ENCODE assay signal across 9 mouse cellular contexts in genomic region chr8:71741226-71741625, GRCm38 (mm10). TPM values are rescaled to one million over a fixed set of nuclear protein-coding genes. Genes with fewer than 3 reads are reported as not detected.
DNase-seq lines count a peak whose midpoint lies in the region; ATAC-seq lines count a peak whose summit lies in the region.
"Had no signal": no experiment of that assay in that cellular context is flagged by ENCODE, and none has a peak within 500 bp of the region (broad histone marks: within the 10 kb centered on the region; RNA-seq: fewer than 3 reads in every experiment).

No protein-coding gene starts in this region.

- WGBS in kidney, embryonic 16.5 days: 30% methylated on average over 3 of the region's 3 CpGs
- 23% methylated on average over 3 of the region's 3 CpGs for WGBS in forebrain, embryonic 12.5 days
- WGBS in limb, embryonic 10.5 days: 40% methylated on average over 3 of the region's 3 CpGs
- WGBS in neural tube, embryonic 14.5 days: 31% methylated on average over 3 of the region's 3 CpGs

- H3K9me3 ChIP-seq in kidney, embryonic 16.5 days (ENCODE audit: low read length): no peaks in the 10 kb centered on the region
- no peaks in the 10 kb centered on the region for H3K9me3 ChIP-seq in forebrain, embryonic 12.5 days
- H3K9me3 ChIP-seq in limb, embryonic 10.5 days (replicated peaks): no peaks in the 10 kb centered on the region
- no peaks in the 10 kb centered on the region for H3K9me3 ChIP-seq in neural tube, embryonic 14.5 days (ENCODE audit: control insufficient read depth, low read length)

- 0 out of 2 replicates have a peak, but pooled peaks cover 8% of the 10 kb centered on the region for H3K4me1 ChIP-seq in kidney, embryonic 16.5 days (ENCODE audit: insufficient read depth, low read length)
- peaks cover 9% of the 10 kb centered on the region for H3K4me1 ChIP-seq in forebrain, embryonic 12.5 days
- peaks cover 8% of the 10 kb centered on the region for H3K4me1 ChIP-seq in limb, embryonic 10.5 days
- H3K4me1 ChIP-seq in neural tube, embryonic 14.5 days (ENCODE audit: control insufficient read depth, insufficient read depth, low read length): no peaks in the 10 kb centered on the region

- H3K36me3 ChIP-seq in kidney, embryonic 16.5 days (ENCODE audit: insufficient read depth, low read length): no peaks in the 10 kb centered on the region
- H3K36me3 ChIP-seq in forebrain, embryonic 12.5 days (replicated peaks): no peaks in the 10 kb centered on the region
- no peaks in the 10 kb centered on the region for H3K36me3 ChIP-seq in limb, embryonic 10.5 days
- no peaks in the 10 kb centered on the region for H3K36me3 ChIP-seq in neural tube, embryonic 14.5 days (ENCODE audit: control insufficient read depth, insufficient read depth, low read length)

- peak overlapping the region; percentile 27 for H3K4me3 ChIP-seq in kidney, embryonic 16.5 days (ENCODE audit: low read length)
- H3K4me3 ChIP-seq in forebrain, embryonic 12.5 days (replicated peaks): peak overlapping the region; percentile 16; the same call in 1 of the 2 replicates
- H3K4me3 ChIP-seq in limb, embryonic 10.5 days: peak overlapping the region; percentile 9; the same call in 1 of the 2 replicates
- H3K4me3 ChIP-seq in neural tube, embryonic 14.5 days (ENCODE audit: low read depth, low read length): no peak overlapping the region

- no peak overlapping the region for H3K27ac ChIP-seq in kidney, embryonic 16.5 days (ENCODE audit: low read length)
- no peak overlapping the region for H3K27ac ChIP-seq in forebrain, embryonic 12.5 days
- H3K27ac ChIP-seq in limb, embryonic 10.5 days: no peak overlapping the region
- no peak overlapping the region for H3K27ac ChIP-seq in neural tube, embryonic 14.5 days (ENCODE audit: low read depth, low read length)

- H3K4me2 ChIP-seq in kidney, embryonic 16.5 days (replicated peaks; ENCODE audit: low read depth, low read length): peak overlapping the region; percentile 49
- peak overlapping the region; percentile 47 for H3K4me2 ChIP-seq in forebrain, embryonic 12.5 days
- peak overlapping the region; percentile 42; the same call in 1 of the 2 replicates for H3K4me2 ChIP-seq in neural tube, embryonic 14.5 days (ENCODE audit: low read depth, low read length)

- H3K9ac ChIP-seq in kidney, embryonic 16.5 days (replicated peaks; ENCODE audit: low read length): no peak overlapping the region; the same call in 1 of the 2 replicates
- no peak overlapping the region for H3K9ac ChIP-seq in forebrain, embryonic 12.5 days
- no peak overlapping the region for H3K9ac ChIP-seq in neural tube, embryonic 14.5 days (replicated peaks; ENCODE audit: low read depth, low read length)

- no peaks in the 10 kb centered on the region for H3K27me3 ChIP-seq in kidney, embryonic 16.5 days (ENCODE audit: insufficient read depth, low read length)
- H3K27me3 ChIP-seq in forebrain, embryonic 12.5 days: peaks cover 8% of the 10 kb centered on the region; the same call in 1 of the 2 replicates
- H3K27me3 ChIP-seq in limb, embryonic 10.5 days (ENCODE audit: low read depth, poor library complexity, severe bottlenecking): peaks cover 16% of the 10 kb centered on the region; the same call in 1 of the 2 replicates
- H3K27me3 ChIP-seq in neural tube, embryonic 14.5 days (ENCODE audit: control insufficient read depth, insufficient read depth, low read length): no peaks in the 10 kb centered on the region

- no peak for DNase-seq in kidney, postnatal 36 days
- no peak for DNase-seq in limb, embryonic 10.5 days (ENCODE audit: low spot score)
- DNase-seq in thymus, postnatal 25 days: no peak
- DNase-seq in layer of hippocampus, adult 9-11 months: no peak
- DNase-seq in kidney, adult 9 months: no peak
- DNase-seq: gastrocnemius, postnatal 25 days had no signal

- ATAC-seq in kidney, embryonic 16.5 days (ENCODE audit: low FRiP score, low TSS enrichment): no peak
- ATAC-seq in forebrain, embryonic 12.5 days (ENCODE audit: low FRiP score): no peak
- ATAC-seq in neural tube, embryonic 14.5 days (ENCODE audit: low read depth): no peak

RNA-seq across cellular contexts. Expression of gene Fcho1, which starts 15.7 kb away (rescaled TPM):
- 8.6 and 8.7 TPM in 2 replicates for polyA plus RNA-seq in kidney, embryonic 16.5 days (2015; fragmentation: Nextera tagmentation; extraction: Ambion mirVana)
- polyA plus RNA-seq in forebrain, embryonic 12.5 days (2016; fragmentation: Nextera tagmentation; extraction: Ambion mirVana): 38.4 and 38.9 TPM in 2 replicates
- polyA plus RNA-seq in limb, embryonic 10.5 days (2016; fragmentation: Nextera tagmentation; extraction: Ambion mirVana): 2.2 and 4.3 TPM in 2 replicates
- 49.1 and 62.7 TPM in 2 replicates for polyA plus RNA-seq in neural tube, embryonic 14.5 days (2014; fragmentation: Nextera tagmentation; extraction: Ambion mirVana)

RNA-seq across cellular contexts. Expression of gene B3gnt3, which starts 39.6 kb away (rescaled TPM):
- polyA plus RNA-seq in kidney, embryonic 16.5 days (2015; fragmentation: Nextera tagmentation; extraction: Ambion mirVana): 3.3 and 4.2 TPM in 2 replicates
- polyA plus RNA-seq in forebrain, embryonic 12.5 days (2016; fragmentation: Nextera tagmentation; extraction: Ambion mirVana): 0.36 and 0.72 TPM in 2 replicates
- polyA plus RNA-seq in limb, embryonic 10.5 days (2016; fragmentation: Nextera tagmentation; extraction: Ambion mirVana): 0.67 and 1.2 TPM in 2 replicates
- 0.11 and 0.53 TPM in 2 replicates for polyA plus RNA-seq in neural tube, embryonic 14.5 days (2014; fragmentation: Nextera tagmentation; extraction: Ambion mirVana)

RNA-seq across cellular contexts. Expression of gene Insl3, which starts 52.2 kb away (rescaled TPM):
- polyA plus RNA-seq in kidney, embryonic 16.5 days (2015; fragmentation: Nextera tagmentation; extraction: Ambion mirVana): 1.3 and 7.7 TPM in 2 replicates
- not detected in 2 replicates for polyA plus RNA-seq in forebrain, embryonic 12.5 days (2016; fragmentation: Nextera tagmentation; extraction: Ambion mirVana)
- 0.53 and 0.76 TPM in 2 replicates for polyA plus RNA-seq in limb, embryonic 10.5 days (2016; fragmentation: Nextera tagmentation; extraction: Ambion mirVana)
- 0.55 and 1.0 TPM in 2 replicates for polyA plus RNA-seq in neural tube, embryonic 14.5 days (2014; fragmentation: Nextera tagmentation; extraction: Ambion mirVana)
